ENCODE assay signal across 7 mouse cellular contexts in genomic region chr2:38356428-38357260, GRCm38 (mm10). TPM values are rescaled to one million over a fixed set of nuclear protein-coding genes. Genes with fewer than 3 reads are reported as not detected.
DNase-seq lines count a peak whose midpoint lies in the region; ATAC-seq and TF ChIP-seq lines count a peak whose summit lies in the region.

No protein-coding gene starts in this region.

- 1% methylated on average over 53 of the region's 53 CpGs for WGBS in lung, embryonic 16.5 days
- WGBS in forebrain, embryonic 12.5 days = under 1% methylated on average over 52 of the region's 53 CpGs
- WGBS in limb, embryonic 14.5 days = 1% methylated on average over 52 of the region's 53 CpGs
- 1% methylated on average over 53 of the region's 53 CpGs for whole genome bisulfite sequencing in stomach, embryonic 15.5 days

- H3K4me2 ChIP-seq in lung, embryonic 16.5 days (ENCODE audit: low read depth, low read length) = peak overlapping the region; percentile 19
- H3K4me2 ChIP-seq in forebrain, embryonic 12.5 days = peak overlapping the region; percentile 77
- peak overlapping the region; percentile 93 for H3K4me2 ChIP-seq in limb, embryonic 14.5 days (replicated peaks; ENCODE audit: low read depth, low read length, severe bottlenecking)
- H3K4me2 ChIP-seq in stomach, embryonic 15.5 days = peak overlapping the region; percentile 23; the same call in 1 of the 2 replicates

- H3K9ac ChIP-seq in lung, embryonic 16.5 days (ENCODE audit: low read length) = no peak overlapping the region
- H3K9ac ChIP-seq in forebrain, embryonic 12.5 days = peak overlapping the region; percentile 99
- H3K9ac ChIP-seq in limb, embryonic 14.5 days (ENCODE audit: low read depth, low read length, severe bottlenecking) = peak overlapping the region; percentile 58
- no peak overlapping the region for H3K9ac ChIP-seq in stomach, embryonic 15.5 days

- no peak for ATAC-seq in lung, embryonic 16.5 days (ENCODE audit: low read depth)
- peak; percentile 21 for ATAC-seq in forebrain, embryonic 12.5 days (ENCODE audit: low FRiP score)
- no peak for ATAC-seq in limb, embryonic 14.5 days (ENCODE audit: low FRiP score, low read depth)
- 0 out of 2 replicates have a peak, but pooled peaks have one; percentile 4 for ATAC-seq in stomach, embryonic 15.5 days (ENCODE audit: insufficient read depth, low FRiP score, low read depth)

- TF ChIP-seq POLR2A in limb, embryonic 14.5 days (IDR thresholded peaks at IDR 0.05; ENCODE audit: borderline replicate concordance, extremely low read depth, insufficient read depth, insufficient read length) = no peak

- H3K27ac ChIP-seq in lung, embryonic 16.5 days (ENCODE audit: low read length) = no peak overlapping the region
- H3K27ac ChIP-seq in forebrain, embryonic 12.5 days = peak overlapping the region; percentile 96
- 0 out of 2 replicates have a peak overlapping the region, but pooled peaks have one; percentile 13 for H3K27ac ChIP-seq in limb, embryonic 14.5 days (replicated peaks; ENCODE audit: low read depth, low read length)
- no peak overlapping the region for H3K27ac ChIP-seq in stomach, embryonic 15.5 days

- DNase-seq in lung, postnatal 4 days = no peak
- DNase-seq in limb, embryonic 14.5 days (ENCODE audit: low spot score) = no peak
- no peak for DNase-seq in urinary bladder, adult 2 months (ENCODE audit: low spot score)
- DNase-seq in layer of hippocampus, adult 11-12 months (ENCODE audit: low spot score) = no peak

- peaks cover 90% of the 10 kb centered on the region for H3K27me3 ChIP-seq in lung, embryonic 16.5 days (ENCODE audit: control insufficient read depth, insufficient read depth, low read depth, low read length)
- H3K27me3 ChIP-seq in forebrain, embryonic 12.5 days = peaks cover 72% of the 10 kb centered on the region
- peaks cover 48% of the 10 kb centered on the region for H3K27me3 ChIP-seq in limb, embryonic 14.5 days (ENCODE audit: control insufficient read depth, insufficient read depth, low read length)
- peaks cover 98% of the 10 kb centered on the region for H3K27me3 ChIP-seq in stomach, embryonic 15.5 days (replicated peaks)

- H3K36me3 ChIP-seq in lung, embryonic 16.5 days (ENCODE audit: control insufficient read depth, insufficient read depth, low read length) = no peaks in the 10 kb centered on the region
- H3K36me3 ChIP-seq in forebrain, embryonic 12.5 days (replicated peaks) = peaks cover 40% of the 10 kb centered on the region
- no peaks in the 10 kb centered on the region for H3K36me3 ChIP-seq in limb, embryonic 14.5 days (ENCODE audit: control insufficient read depth, insufficient read depth, low read length)
- H3K36me3 ChIP-seq in stomach, embryonic 15.5 days = no peaks in the 10 kb centered on the region

- H3K4me1 ChIP-seq in lung, embryonic 16.5 days (replicated peaks; ENCODE audit: control insufficient read depth, insufficient read depth, low read length) = peaks cover under 1% of the 10 kb centered on the region
- H3K4me1 ChIP-seq in forebrain, embryonic 12.5 days = peaks cover 61% of the 10 kb centered on the region
- peaks cover 19% of the 10 kb centered on the region for H3K4me1 ChIP-seq in limb, embryonic 14.5 days (ENCODE audit: control insufficient read depth, insufficient read depth, low read length)
- peaks cover 9% of the 10 kb centered on the region for H3K4me1 ChIP-seq in stomach, embryonic 15.5 days

- no peak overlapping the region; the same call in 1 of the 2 replicates for H3K4me3 ChIP-seq in lung, embryonic 16.5 days (ENCODE audit: low read length)
- H3K4me3 ChIP-seq in forebrain, embryonic 12.5 days (replicated peaks) = peak overlapping the region; percentile 91
- H3K4me3 ChIP-seq in limb, embryonic 14.5 days (replicated peaks; ENCODE audit: low read length) = peak overlapping the region; percentile 74
- 0 out of 2 replicates have a peak overlapping the region, but pooled peaks have one; percentile 2 for H3K4me3 ChIP-seq in stomach, embryonic 15.5 days (replicated peaks)

- H3K9me3 ChIP-seq in lung, embryonic 16.5 days (ENCODE audit: control insufficient read depth, low read length) = no peaks in the 10 kb centered on the region
- H3K9me3 ChIP-seq in forebrain, embryonic 12.5 days = no peaks in the 10 kb centered on the region
- no peaks in the 10 kb centered on the region for H3K9me3 ChIP-seq in limb, embryonic 14.5 days (ENCODE audit: control insufficient read depth, low read length)
- no peaks in the 10 kb centered on the region for H3K9me3 ChIP-seq in stomach, embryonic 15.5 days

RNA-seq across cellular contexts. Expression of gene Lhx2, which starts 17.6 kb away (rescaled TPM):
- polyA plus RNA-seq in lung, embryonic 16.5 days (2015; fragmentation: Nextera tagmentation; extraction: Ambion mirVana) = not detected in 2 replicates
- polyA plus RNA-seq in forebrain, embryonic 12.5 days (2016; fragmentation: Nextera tagmentation; extraction: Ambion mirVana) = 196 and 224 TPM in 2 replicates
- polyA plus RNA-seq in limb, embryonic 14.5 days (2012; rRNA removed) = 27.5 and 37.0 TPM in 2 replicates
- 8.7 and 11.4 TPM in 2 replicates for polyA plus RNA-seq in limb, embryonic 14.5 days (2014; fragmentation: Nextera tagmentation; extraction: Ambion mirVana)
- 0.15 and 0.41 TPM in 2 replicates for polyA plus RNA-seq in stomach, embryonic 15.5 days (2015; fragmentation: Nextera tagmentation; extraction: Ambion mirVana)
- polyA plus RNA-seq in urinary bladder, adult 2 months (2012; rRNA removed) = 0.12 TPM in 1 of 2 replicates, not detected in the other

Comparison
In these comparisons a context has a peak if more than half of its experiments do, and no peak if none do; other contexts are left out.
1. ATAC-seq: peak in forebrain, embryonic 12.5 days (single experiment) and stomach, embryonic 15.5 days (single experiment); none in lung, embryonic 16.5 days (single experiment) and limb, embryonic 14.5 days (single experiment).
2. H3K27ac ChIP-seq: peak in forebrain, embryonic 12.5 days (single experiment) and limb, embryonic 14.5 days (single experiment); none in lung, embryonic 16.5 days (single experiment) and stomach, embryonic 15.5 days (single experiment).
3. H3K4me2 ChIP-seq: peak in every context shown above with its lines; median percentile 93 in limb, embryonic 14.5 days; 77 in forebrain, embryonic 12.5 days; 23 in stomach, embryonic 15.5 days; 19 in lung, embryonic 16.5 days.
4. H3K9ac ChIP-seq: peak in forebrain, embryonic 12.5 days (single experiment) and limb, embryonic 14.5 days (single experiment); none in lung, embryonic 16.5 days (single experiment) and stomach, embryonic 15.5 days (single experiment).